Mouse (Mus musculus): ENCODE measurements around the gene Klhl2.

Gene Klhl2

DNA sequence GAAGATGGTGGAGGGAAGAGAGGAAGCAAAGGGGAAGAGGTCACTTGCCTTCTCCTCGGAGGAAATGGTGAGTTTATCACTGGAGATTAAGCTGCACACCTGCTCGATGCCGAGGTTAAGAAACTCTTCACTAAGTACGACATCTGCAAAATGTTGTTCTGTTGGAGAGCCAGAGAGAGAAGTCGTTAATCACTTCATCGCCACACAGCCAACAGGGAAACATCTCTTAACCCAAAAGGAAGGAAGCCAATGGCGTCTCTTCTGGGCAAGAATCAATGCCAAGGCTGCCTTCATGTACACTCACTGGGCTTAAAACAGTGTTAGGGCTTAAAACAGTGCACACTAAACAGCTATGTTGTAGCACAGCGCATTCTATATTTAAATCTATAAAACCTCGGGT is 85.7 kb downstream of the Klhl2 start:
- DNase-seq: no peak

DNA sequence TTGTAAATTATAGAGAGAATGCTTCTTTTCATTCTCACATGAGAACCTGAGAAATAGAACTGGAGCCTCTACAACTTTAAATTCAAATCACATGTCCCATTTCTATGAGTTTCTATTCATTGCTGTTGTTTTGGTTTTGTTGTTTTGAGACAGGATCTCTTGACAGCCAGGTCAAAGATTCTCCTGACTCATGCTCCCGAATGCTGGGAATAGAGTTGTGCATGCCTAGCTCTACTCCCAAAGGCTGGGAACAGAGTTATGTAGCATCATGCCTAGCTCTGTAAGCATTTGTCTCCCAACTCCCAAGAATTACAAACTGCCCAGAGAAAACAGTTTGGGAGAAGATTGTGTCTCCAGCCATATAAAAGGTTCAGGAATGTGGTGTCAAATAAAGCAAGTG is 87.1 kb downstream of the Klhl2 start:
- DNase-seq: no peak

DNA sequence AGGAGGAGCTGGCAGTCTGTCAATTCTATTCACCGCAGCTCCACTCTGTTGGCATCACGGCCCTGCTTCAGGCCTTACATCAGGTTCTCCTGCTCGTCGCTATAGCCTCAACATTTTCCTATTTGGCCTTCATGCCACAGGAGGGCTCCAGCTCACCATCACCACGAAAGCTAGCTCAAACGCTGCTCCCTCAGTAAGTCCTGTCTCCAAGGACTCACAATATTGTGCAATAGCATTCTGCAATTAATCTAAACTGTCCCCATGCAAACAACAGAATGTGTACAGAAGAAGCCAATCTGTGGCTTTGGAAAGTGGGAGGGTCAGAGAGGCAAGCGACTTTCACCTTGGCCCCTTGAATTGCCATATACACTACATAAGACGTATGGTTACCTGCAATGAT is 88.4 kb downstream of the Klhl2 start:
- no peak for DNase-seq

DNA sequence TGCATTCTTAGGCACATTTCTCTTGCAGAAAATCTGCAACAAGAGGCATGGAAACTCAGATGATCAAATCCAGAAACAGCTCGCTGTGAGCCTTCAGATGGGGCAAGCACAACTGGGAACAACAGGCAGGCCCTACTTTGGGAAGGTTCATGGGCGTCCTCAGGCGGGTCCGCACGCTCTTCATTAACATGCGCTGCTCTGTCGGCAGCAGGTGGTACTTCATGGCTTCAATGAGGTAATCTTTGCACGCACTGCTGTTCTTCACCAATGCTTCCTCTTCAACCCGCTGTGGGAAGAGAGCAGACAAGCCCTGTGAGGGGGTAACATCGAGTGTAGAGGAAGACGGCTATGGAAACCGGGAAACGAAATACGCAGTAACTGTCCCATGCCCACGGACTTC is 91.9 kb downstream of the Klhl2 start:
- no peak for DNase-seq

DNA sequence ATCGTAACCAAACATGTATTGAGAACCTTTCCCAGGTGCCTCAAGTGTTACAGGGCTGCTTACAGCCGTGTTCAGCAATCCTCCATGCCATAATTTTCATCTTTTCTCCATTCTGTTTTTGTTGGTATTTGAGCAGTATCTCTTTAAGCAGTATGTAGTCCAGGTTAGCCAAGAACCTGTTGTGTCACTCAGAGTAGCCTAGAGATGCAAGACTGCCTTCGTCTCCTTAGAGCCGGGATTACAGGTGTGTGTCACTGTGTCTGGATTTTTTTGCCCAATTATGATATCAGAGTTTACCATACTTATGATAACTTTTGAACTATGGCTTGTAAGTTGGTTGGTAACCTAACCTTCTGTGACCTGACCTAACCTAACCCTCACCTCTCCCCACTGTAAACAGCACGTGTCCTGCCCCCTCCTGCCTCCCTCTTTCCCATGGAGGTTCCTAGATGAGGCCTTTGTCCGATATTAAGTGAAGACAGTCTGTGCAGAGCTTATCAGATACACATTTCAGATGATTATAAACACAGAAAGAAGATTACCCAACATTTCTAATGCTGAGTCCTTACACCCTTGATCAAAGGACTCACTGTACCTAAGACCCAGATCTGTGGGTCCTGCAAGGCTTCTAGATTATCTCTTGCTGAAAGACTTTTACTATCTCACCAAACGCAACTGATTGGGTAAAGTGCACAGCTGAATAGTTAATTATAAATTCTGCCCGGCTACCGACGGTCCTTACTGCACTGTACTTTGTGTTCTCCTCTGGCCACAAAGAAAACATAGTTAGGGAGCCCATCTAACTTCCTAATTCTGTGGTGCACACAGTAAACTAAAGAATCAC is 103.4 kb downstream of the Klhl2 start:
- no peak for DNase-seq

DNA sequence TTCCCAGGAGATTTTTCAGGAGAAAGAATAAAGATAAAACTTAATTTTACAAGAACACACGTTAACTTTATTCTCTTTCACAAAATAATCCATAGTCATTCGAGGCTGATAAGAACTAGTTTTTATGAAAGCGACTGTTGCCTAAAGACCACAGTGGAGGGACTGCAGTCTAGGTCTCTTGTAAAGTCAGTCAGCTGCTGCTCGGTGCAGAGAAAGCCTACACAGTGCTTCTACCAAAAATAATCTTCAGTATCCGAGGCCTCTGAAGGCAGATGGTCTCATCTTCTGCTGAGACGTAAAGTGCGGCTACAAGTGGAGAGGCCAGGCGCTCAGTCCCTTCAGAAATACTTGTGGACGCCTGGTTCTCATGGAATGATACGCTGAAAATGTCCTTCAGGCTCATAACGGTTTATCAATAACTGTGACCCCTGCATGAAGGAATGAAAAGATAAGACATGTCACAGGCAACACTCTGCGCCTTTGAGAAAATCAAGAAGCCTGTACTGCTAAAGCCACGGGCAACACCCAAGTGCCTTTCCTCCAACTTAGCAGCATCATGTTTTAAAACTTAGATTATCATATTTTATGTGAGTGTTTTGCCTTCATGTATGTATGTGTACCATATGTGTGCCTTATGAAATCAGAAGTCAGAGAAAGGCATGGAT is 109.1 kb downstream of the Klhl2 start:
- DNase-seq: no peak

DNA sequence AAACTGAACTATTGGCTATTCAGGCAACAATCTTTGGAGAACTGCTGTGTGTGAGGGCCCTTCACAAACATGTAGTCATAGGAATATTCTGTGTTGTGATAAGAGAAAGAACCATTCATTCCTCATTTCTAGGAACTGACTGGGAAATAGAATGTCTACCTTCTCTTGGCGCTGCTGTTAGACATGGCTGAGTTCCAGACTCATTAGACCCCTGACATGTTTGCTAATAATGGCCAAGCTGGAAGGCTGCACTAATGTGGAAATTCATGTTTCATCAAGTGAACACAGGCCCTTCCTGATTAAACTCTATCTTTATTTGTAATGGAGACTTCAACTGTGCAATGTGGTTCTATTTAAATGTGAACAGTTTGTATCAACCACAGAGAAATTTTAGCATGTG is 110.9 kb downstream of the Klhl2 start:
- no peak for DNase-seq

DNA sequence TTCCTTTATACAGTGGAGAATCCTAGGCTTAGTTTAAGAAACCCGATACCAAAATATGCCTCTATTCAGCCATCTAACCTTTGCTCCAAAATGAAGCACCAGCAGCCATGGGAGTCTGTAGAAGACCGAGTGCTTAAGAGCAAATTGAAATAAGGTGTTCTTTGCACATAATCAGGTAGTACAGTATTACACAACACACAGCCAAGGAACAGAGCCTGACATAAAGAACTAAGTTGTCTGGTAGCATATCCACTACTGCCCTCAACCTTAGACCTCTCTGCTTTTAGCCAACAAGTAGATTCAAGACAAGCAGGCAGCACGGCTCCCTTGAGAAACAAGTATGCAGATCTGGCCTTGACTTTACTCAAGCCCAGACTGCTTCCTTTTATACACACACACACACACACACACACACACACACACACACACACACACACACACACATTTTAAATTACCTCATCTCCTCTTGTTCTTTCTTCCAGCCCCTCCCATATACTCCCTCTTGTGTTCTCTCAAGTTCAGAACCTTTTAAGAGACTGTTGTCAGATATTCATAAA is 113.0 kb downstream of the Klhl2 start:
- no peak for DNase-seq

DNA sequence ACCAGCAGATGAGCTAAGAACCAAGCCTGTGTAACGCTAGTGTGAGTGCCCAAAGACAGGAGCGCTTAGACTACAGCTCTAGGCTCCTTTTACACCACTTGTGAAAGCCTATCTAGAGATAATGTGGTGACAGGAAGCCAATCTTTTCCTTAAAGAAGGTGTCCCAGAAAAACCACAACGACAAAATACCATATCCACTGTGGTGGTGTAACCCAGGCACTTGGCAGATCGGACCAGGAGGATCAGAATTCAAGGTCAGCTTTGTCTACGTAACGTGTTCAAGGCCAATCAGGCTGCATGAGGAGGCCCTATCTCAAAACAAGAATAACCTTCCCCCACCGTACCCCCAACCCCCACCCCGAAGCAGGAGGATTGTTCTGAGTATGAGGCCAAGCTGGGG is 114.7 kb downstream of the Klhl2 start:
- DNase-seq: no peak

DNA sequence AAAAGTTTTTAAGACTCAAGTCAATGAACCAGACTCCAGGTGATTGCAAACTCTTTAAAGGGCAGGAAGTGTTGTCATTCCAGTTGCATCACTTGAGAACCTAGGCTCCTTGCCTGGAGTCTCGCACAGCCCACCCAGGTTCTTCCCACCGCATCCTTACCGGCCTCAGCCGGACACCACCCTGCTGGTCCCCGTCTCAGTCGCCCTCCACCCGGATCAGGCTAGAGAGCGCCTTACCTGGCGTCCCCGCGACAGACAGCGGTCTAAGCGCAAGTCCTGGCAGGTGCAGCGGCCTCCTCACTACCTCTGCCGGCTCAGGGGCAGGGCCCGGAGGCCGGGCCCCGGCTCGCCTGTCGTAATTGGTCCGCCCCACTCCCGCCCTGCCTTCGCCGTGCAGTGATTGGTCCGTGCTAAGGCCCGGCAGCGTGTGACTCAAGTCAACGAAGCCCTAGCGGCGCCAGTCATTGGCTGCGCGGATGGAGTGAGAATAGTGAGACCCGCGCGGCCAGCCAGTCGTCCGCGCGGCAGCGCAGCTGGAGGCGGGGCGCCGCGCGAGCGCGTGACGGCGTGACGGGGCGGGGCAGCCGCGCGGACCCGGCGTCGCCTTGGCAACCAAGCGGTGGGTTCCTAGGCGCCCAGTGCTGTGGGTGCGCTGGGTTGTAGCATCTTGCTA is 116.4 kb downstream of the Klhl2 start, which contains the start of gene Msmo1:
Gene Msmo1, minus strand, starts transcription at position 522 of the 673 bp plus-strand sequence.
- DNase-seq: peak; percentile 96

DNA sequence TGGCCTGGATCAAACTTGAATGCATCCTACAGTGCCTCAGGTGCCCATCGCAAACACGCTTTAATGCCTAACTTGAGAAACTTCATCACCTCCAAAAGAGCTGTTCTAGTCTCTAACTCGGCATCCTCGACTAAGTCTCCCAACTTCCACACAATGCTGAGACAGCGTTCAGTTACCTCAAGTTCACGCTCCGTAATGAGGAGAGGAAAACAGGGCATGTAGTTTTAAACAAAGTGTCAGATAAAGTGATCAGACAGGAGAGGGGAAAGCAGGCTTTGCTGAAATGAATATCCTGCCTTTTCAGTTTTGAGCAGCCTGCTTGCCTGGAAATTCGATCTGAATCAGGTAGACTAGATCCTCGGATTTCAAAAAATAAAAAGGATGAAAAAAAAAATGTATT is 117.2 kb downstream of the Klhl2 start:
- no peak for DNase-seq

DNA sequence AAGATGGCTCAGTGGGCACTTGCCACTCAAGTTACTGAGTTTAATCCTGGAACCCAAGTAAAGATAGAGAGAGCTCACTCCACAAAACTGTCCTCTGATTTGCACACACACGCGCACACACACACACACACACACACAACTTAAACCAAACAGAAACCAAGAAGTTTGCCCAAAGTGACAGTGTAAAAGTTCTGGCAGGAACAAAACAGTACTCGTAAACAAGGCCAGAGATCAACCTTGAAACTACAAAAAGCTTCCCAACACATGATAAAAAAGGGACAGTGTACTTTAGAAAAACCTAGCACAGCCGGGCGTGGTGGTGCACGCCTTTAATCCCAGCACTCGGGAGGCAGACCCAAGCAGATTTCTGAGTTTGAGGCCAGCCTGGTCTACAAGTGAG is 121.7 kb downstream of the Klhl2 start:
- DNase-seq: no peak

DNA sequence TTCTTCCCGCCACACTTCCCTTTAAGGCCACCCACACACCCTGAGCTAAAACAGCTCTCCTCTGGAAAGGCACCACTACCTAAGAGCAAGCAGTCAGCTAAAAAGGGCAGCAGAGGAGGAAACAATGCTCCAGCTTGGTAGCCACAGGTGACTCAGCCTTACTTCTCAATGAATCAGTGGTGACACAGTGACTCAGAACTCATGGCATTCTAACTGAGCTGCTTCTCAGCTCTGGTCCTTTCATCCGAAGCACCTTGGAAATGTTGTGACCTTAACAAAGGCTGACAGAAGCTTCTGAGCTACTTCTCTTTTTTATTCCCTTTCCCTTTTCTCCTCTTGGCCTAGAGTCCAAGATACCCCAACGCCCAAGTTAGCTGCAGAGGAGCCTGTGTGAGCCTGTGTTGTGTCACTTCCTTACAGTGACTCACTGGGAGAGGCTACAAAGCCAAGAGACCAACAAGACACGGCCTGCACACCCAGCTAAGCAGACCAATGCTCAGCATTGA is 123.6 kb downstream of the Klhl2 start:
- DNase-seq: no peak

DNA sequence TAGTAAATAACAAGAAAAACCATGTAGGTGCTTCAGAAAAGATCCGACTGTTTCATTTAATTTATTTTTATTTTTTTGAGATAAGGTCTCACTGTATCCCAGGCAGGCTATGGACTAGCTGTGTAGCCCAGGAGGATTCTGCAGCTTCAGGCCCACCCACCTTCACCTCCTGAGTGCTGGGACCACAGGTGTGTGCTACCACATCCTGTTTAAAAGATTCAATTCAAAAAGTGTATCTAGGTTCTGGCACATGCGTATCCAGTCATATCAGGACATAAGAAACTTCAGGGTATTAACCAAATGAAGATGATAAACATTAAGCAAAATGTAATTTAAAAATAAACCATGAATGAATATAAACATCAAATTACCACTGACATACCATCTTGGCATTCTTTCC is 126.6 kb downstream of the Klhl2 start:
- no peak for DNase-seq

DNA sequence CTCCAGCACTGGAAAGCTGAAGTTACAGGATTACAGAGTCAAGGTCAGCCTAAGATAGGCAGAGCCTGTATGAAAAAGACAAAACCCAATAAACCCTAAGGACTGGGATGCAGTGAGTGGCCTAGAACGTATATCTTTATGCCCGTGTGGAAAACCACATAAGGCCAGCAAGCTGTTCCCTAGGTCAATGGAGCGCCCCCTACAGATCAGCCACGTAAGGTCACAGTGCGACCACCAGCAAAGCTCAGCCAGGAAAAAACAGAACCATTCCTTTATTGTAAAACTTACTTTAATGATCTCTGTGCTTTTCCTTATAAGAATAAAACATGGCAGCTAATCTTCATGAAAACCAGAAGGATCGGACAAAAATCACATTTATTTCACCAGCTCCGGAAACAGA is 131.9 kb downstream of the Klhl2 start:
- no peak for DNase-seq

DNA sequence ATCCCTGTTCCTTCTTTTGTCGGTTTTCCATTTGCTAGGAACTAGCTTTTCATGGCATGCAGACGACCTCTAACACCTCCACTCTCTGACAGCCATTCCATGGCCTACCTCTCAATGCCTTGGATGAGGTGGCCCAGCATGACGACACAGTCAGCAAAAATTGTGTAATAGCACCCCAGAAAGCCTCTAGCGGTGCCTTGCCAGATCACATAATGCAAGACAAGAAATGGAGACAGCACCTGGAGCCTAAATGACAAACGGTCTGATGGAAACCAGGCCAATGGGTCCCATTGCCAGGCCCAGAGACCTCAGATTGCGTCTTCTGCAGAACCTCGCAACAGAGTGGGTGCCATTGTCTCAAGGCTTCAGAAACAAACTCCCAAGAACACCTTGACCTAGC is 137.3 kb downstream of the Klhl2 start:
- no peak for DNase-seq

DNA sequence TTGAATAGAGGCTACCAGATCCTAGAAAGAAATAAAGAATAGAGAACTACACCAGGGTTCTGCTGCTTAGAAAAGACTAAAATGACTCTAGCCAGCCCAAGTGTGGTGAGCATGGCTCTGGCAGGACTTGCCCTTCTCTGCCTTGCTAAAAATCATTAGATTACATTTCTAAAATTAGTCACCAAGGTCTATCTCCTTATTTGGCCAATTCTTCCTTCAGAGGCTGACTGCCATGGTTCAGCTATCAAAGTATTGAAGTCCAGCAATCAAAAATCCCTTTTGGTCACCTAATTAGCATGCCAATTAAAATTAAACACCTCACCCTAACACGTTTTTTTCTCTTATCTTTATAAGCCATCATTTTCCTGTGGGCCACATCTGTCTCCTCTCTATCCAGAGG is 138.3 kb downstream of the Klhl2 start:
- DNase-seq: no peak

DNA sequence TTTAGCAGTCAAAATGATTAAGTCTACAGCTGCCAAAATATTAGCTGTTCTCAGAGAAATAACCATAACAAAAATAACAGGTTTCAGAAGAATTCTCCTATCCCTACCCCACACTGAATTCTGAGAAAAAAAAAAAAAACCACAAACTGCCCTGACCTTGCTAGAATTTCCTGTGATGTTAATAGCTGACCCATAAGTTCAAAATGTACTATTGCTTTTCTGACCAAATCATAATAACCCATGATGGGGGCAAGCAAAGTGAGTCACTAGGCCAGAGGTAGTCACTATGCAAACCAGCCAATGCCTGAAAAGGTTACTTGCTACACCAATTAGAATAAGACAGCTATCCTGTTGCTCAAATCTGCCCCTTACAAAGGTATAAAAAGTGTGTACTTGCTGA is 142.3 kb downstream of the Klhl2 start:
- no peak for DNase-seq

DNA sequence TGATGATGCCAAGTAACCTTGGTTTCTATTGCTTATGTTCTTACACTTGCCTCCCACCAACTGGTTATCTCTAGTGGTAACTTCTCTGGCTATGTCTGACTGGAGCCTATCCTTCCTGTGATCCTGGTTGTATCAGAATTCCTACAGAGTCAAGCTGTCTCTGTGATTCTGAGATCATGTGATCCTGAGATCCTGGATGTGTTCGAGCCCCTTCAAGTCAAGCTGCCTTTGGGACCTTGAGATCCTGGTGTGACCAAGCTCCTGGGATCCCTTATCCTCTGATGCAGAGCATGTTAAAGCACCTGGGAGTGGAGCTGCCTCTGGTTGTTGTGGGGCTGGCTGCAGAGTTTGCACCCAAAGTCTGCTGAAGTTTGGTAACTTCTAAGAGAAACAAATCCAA is 146.6 kb downstream of the Klhl2 start:
- no peak for DNase-seq

DNA sequence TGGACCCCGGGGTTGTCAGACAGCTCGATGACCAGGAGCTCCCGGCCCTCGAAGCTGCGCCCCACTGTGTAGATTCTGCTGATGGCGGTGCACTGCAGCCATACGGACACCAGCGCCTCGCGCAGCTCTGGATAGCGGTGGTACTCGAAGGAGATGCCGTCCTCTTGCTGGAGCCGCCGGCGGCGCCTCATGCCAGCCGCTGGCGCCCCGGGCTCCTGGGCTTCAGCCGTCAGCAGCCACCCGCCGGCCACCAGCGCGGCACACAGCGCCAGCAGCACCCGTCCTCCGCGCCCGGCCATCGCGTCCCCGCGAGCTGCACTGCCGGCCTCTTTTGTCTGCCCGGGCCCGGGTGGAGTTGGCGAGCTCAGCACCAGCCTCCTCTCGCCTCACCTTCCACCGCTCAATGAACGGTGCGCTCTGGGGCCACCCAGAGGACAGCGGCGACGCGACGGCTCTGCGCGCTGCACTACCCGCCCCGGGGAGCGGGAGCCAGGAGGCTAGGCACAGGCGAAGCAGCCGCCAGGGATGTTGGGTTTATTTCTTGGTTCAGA is 157.1 kb downstream of the Klhl2 start, which contains the start of gene Cpe:
Gene Cpe, minus strand, starts transcription at position 404 of the 551 bp plus-strand sequence.
- peak; percentile 27 for DNase-seq

DNA sequence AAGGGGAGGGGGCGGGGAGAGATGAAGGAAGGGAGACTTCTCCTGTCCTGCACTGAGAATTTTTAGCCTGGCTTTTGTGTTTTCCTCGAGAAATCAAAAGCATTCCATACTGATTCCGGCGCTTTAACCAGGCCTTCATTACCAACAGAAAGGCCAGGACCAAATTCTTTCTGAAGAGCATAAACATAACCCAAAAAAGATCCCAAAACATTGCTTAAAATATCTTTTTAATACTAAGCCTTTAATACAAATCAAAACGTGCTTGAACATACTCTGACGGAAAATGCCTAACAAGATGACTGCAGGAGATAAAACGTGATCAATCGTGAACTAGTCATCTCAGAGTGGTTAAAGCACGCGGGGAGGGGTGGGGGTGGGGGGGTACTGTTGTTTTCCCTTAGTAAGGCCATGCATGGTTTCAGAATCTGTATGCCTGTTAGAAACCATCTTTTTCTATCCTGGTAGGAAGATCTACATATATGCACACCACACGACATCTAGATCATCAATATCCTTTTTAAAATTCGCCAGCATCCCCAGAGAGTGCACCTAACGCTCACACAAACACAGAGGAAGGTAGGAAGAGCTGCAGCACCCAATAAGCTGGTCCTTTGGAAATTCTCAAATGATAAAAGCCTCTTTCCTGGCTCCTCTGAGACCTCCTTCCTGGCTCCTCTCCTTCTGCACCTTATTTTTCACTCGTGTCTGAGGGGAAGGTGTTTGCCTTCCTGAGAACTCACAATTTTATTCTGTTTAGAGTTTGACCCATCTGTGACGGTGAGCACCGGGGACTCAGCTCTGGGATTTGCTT is 158.0 kb downstream of the Klhl2 start:
- no peak for DNase-seq

DNA sequence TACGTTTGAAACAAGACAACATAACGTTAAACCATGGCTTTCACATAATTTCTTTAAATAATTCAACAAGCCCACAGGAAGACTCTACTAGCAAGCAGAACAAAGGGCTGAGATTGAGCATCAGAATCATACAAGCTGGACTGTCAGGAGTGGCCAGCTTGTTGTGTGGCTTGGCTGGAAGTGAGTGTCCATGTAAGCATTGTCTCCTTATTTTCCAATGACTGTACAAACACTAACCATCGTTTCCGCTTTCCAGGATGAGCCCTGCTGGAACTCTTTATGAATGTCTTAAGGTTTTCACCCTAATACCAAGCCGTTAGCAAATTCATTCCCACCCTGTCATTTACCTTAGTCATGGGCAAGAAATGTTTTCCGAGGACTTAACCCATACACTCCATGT is 159.0 kb downstream of the Klhl2 start:
- DNase-seq: no peak
